Comparison of ENCODE assay signal across 23 mouse cellular contexts in the genomic region with DNA sequence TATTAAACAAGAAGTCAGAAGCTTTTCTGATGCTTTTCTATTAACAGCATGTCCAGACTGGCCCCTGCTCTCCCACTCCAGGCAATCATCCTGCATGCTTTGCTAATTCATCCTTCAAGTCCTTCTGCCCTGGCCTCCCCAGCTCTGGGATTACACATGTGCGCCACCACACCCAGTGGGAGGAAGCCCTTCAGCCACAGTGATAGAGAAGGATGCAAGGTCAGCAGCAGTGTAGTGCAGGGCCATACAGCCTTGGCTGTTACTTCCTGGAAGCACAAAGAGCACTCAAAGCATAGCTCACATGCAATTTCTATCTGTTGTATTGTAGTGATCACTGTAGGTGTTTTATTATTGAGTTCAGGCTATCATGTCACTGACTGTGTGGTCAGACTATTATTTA. TPM values are rescaled to one million over a fixed set of nuclear protein-coding genes. Genes with fewer than 3 reads are reported as not detected.
DNase-seq lines count a peak whose midpoint lies in the region; ATAC-seq and TF ChIP-seq lines count a peak whose summit lies in the region.
"Had no signal": no experiment of that assay in that cellular context is flagged by ENCODE, and none has a peak within 500 bp of the region (broad histone marks: within the 10 kb centered on the region; RNA-seq: fewer than 3 reads in every experiment).

No protein-coding gene starts in this region.

- 74% methylated on average over 1 of the region's 1 CpGs for WGBS in intestine, embryonic 16.5 days
- WGBS in intestine, embryonic 15.5 days: 68% methylated on average over 1 of the region's 1 CpGs
- 67% methylated on average over 1 of the region's 1 CpGs for WGBS in macrophage (ENCODE audit: missing documents)

- H3K27ac ChIP-seq in intestine, embryonic 16.5 days (ENCODE audit: low read length): peak overlapping the region; percentile 67
- H3K27ac ChIP-seq in intestine, embryonic 15.5 days: no peak overlapping the region
- H3K27ac ChIP-seq in macrophage: peak overlapping the region; percentile 67
- no peak overlapping the region for H3K27ac ChIP-seq in left cerebral cortex, adult 2 months
- H3K27ac ChIP-seq: embryonic facial prominence, embryonic 13.5 days; hindbrain, embryonic 15.5 days; limb, embryonic 13.5 days; midbrain, embryonic 10.5 days had no signal

- TF ChIP-seq CTCF in left cerebral cortex, adult 2 months (IDR thresholded peaks at IDR 0.05): no peak

- no peaks in the 10 kb centered on the region for H3K27me3 ChIP-seq in intestine, embryonic 16.5 days (replicated peaks; ENCODE audit: control insufficient read depth, insufficient read depth, low read length)
- H3K27me3 ChIP-seq in intestine, embryonic 15.5 days (replicated peaks): no peaks in the 10 kb centered on the region
- H3K27me3 ChIP-seq: embryonic facial prominence, embryonic 13.5 days; hindbrain, embryonic 15.5 days; limb, embryonic 13.5 days had no signal

- no peak overlapping the region for H3K4me3 ChIP-seq in intestine, embryonic 16.5 days (ENCODE audit: low read length)
- H3K4me3 ChIP-seq in intestine, embryonic 15.5 days (replicated peaks): no peak overlapping the region
- H3K4me3 ChIP-seq in macrophage (ENCODE audit: inconsistent target): no peak overlapping the region
- no peak overlapping the region for H3K4me3 ChIP-seq in left cerebral cortex, adult 2 months
- H3K4me3 ChIP-seq: embryonic facial prominence, embryonic 13.5 days; hindbrain, embryonic 15.5 days; limb, embryonic 13.5 days; midbrain, embryonic 10.5 days had no signal

- no peaks in the 10 kb centered on the region for H3K36me3 ChIP-seq in intestine, embryonic 16.5 days (ENCODE audit: control insufficient read depth, insufficient read depth, low read length)
- no peaks in the 10 kb centered on the region for H3K36me3 ChIP-seq in intestine, embryonic 15.5 days
- H3K36me3 ChIP-seq in macrophage (ENCODE audit: inconsistent target): no peaks in the 10 kb centered on the region
- H3K36me3 ChIP-seq: embryonic facial prominence, embryonic 13.5 days; hindbrain, embryonic 15.5 days; limb, embryonic 13.5 days; midbrain, embryonic 10.5 days had no signal

- peaks cover 13% of the 10 kb centered on the region for H3K4me1 ChIP-seq in intestine, embryonic 16.5 days (ENCODE audit: control insufficient read depth, insufficient read depth, low read length)
- peaks cover under 1% of the 10 kb centered on the region; the same call in 1 of the 2 replicates for H3K4me1 ChIP-seq in intestine, embryonic 15.5 days (replicated peaks)

- peak; percentile 62 for DNase-seq in ovary, adult 18-20 months (ENCODE audit: low spot score)
- DNase-seq in ovary, postnatal 10 days (ENCODE audit: low spot score): no peak
- peak; percentile 50 to 68 for DNase-seq in adrenal gland, postnatal 36 days
- DNase-seq in left cerebral cortex, adult 2 months (ENCODE audit: extremely low spot score in 1 of 2, low spot score in 2 of 2): no peak
- DNase-seq in right cerebral cortex, adult 18-20 months: no peak
- DNase-seq: cerebellum, postnatal 10 days; heart, postnatal 4 days; kidney, adult 18-20 months; lung, adult 18-20 months; lung, postnatal 14 days; thymus, postnatal 36 days had no signal

- intact Hi-C loops in left cerebral cortex, adult 2 months (cut with DNase I): no loop called here

- H3K9ac ChIP-seq in intestine, embryonic 16.5 days (ENCODE audit: low read depth, low read length): no peak overlapping the region
- H3K9ac ChIP-seq in intestine, embryonic 15.5 days: no peak overlapping the region
- H3K9ac ChIP-seq: embryonic facial prominence, embryonic 13.5 days; hindbrain, embryonic 15.5 days; limb, embryonic 13.5 days had no signal

- no peaks in the 10 kb centered on the region for H3K9me3 ChIP-seq in intestine, embryonic 16.5 days (ENCODE audit: control insufficient read depth, low read length)
- H3K9me3 ChIP-seq in intestine, embryonic 15.5 days: no peaks in the 10 kb centered on the region
- H3K9me3 ChIP-seq: embryonic facial prominence, embryonic 13.5 days; hindbrain, embryonic 15.5 days; limb, embryonic 13.5 days; midbrain, embryonic 10.5 days had no signal

- H3K4me2 ChIP-seq in intestine, embryonic 16.5 days (ENCODE audit: low read depth, low read length): no peak overlapping the region
- H3K4me2 ChIP-seq in intestine, embryonic 15.5 days (replicated peaks): no peak overlapping the region
- H3K4me2 ChIP-seq: embryonic facial prominence, embryonic 13.5 days; hindbrain, embryonic 15.5 days; limb, embryonic 13.5 days had no signal

- H3K79me2 ChIP-seq in macrophage (ENCODE audit: inconsistent target): peaks cover 30% of the 10 kb centered on the region

- ATAC-seq in intestine, embryonic 16.5 days: peak; percentile 50
- ATAC-seq in intestine, embryonic 15.5 days: no peak
- ATAC-seq: forebrain, embryonic 16.5 days had no signal

RNA-seq across cellular contexts. Expression of a gene that starts 1.7 kb away (rescaled TPM):
- 27.3 and 27.9 TPM in 2 replicates for polyA plus RNA-seq in intestine, embryonic 16.5 days (2015; fragmentation: Nextera tagmentation; extraction: Ambion mirVana)
- 45.7 and 51.6 TPM in 2 replicates for polyA plus RNA-seq in intestine, embryonic 15.5 days (2015; fragmentation: Nextera tagmentation; extraction: Ambion mirVana)
- total RNA-seq in adrenal gland, postnatal 36 days (2021): 10 to 100 TPM; 54.2 to 54.9 TPM
- 100 to 1,000 TPM; 114 to 283 (median 163) TPM for total RNA-seq in macrophage (2018; cell fraction: chromatin; rRNA removed)
- 10 to 100 TPM; 27.9 to 46.3 (median 34.9) TPM for total RNA-seq in macrophage (2018; cell fraction: cytosol; rRNA removed)
- total RNA-seq in macrophage (2018; cell fraction: nucleus; rRNA removed): 100 to 1,000 TPM in 10 of 26 experiments, 10 to 100 TPM in 16; 60.5 to 158 (median 90.6) TPM
- 23.7 to 44.8 TPM (median 39.3 TPM) in 3 replicates for polyA plus RNA-seq in macrophage (2018)
- 10 to 100 TPM; 50.1 to 54.6 TPM for total RNA-seq in left cerebral cortex, adult 2 months (2021)

RNA-seq across cellular contexts. Expression of a gene that starts 4.5 kb away (rescaled TPM):
- polyA plus RNA-seq in intestine, embryonic 16.5 days (2015; fragmentation: Nextera tagmentation; extraction: Ambion mirVana): 906 and 911 TPM in 2 replicates
- polyA plus RNA-seq in intestine, embryonic 15.5 days (2015; fragmentation: Nextera tagmentation; extraction: Ambion mirVana): 798 and 916 TPM in 2 replicates
- total RNA-seq in adrenal gland, postnatal 36 days (2021): 100 to 1,000 TPM; 743 to 842 TPM
- total RNA-seq in macrophage (2018; cell fraction: chromatin; rRNA removed): 10 to 100 TPM in 1 of 26 experiments, 1 to 10 TPM in 23, not detected in 2; 1.6 to 24.6 (median 4.6) TPM
- total RNA-seq in macrophage (2018; cell fraction: cytosol; rRNA removed): 100 to 1,000 TPM; 112 to 172 (median 144) TPM
- total RNA-seq in macrophage (2018; cell fraction: nucleus; rRNA removed): 10 to 100 TPM in 20 of 26 experiments, 1 to 10 TPM in 6; 4.5 to 32.2 (median 15.8) TPM
- 52.1 to 187 TPM (median 175 TPM) in 3 replicates for polyA plus RNA-seq in macrophage (2018)
- 100 to 1,000 TPM; 286 to 307 TPM for total RNA-seq in left cerebral cortex, adult 2 months (2021)

RNA-seq across cellular contexts. Expression of a gene that starts 16.7 kb away (rescaled TPM):
- polyA plus RNA-seq in intestine, embryonic 16.5 days (2015; fragmentation: Nextera tagmentation; extraction: Ambion mirVana): 4.0 and 9.6 TPM in 2 replicates
- 4.0 and 7.5 TPM in 2 replicates for polyA plus RNA-seq in intestine, embryonic 15.5 days (2015; fragmentation: Nextera tagmentation; extraction: Ambion mirVana)
- 1,000 to 10,000 TPM in 1 of 2 experiments, 100 to 1,000 TPM in 1; 736 to 1,311 TPM for total RNA-seq in adrenal gland, postnatal 36 days (2021)
- total RNA-seq in macrophage (2018; cell fraction: chromatin; rRNA removed): 1 to 10 TPM in 1 of 26 experiments, not detected in 25; 1.1 TPM
- total RNA-seq in macrophage (2018; cell fraction: cytosol; rRNA removed): under 1 TPM in 1 of 26 experiments, not detected in 25; 0.11 TPM
- total RNA-seq in macrophage (2018; cell fraction: nucleus; rRNA removed): not detected
- not detected in 3 replicates for polyA plus RNA-seq in macrophage (2018)
- not detected for total RNA-seq in left cerebral cortex, adult 2 months (2021)
- total RNA-seq: granulocyte monocyte progenitor cell, adult 5-6 weeks; layer of hippocampus, postnatal 14 days; left cerebral cortex, postnatal 10 days; neutrophil, adult 5-6 weeks had no signal

Comparison
In these comparisons a context has a peak if more than half of its experiments do, and no peak if none do; other contexts are left out.
1. H3K27ac ChIP-seq: peak in intestine, embryonic 16.5 days (single experiment) and macrophage (single experiment); none in intestine, embryonic 15.5 days (single experiment) and left cerebral cortex, adult 2 months (single experiment).
2. DNase-seq: peak in ovary, adult 18-20 months (single experiment) and adrenal gland, postnatal 36 days (2 of 2); none in ovary, postnatal 10 days (single experiment), left cerebral cortex, adult 2 months (0 of 2) and right cerebral cortex, adult 18-20 months (single experiment).